Mouse (Mus musculus): ENCODE data around the gene B3galnt1. TPM values are rescaled to one million over a fixed set of nuclear protein-coding genes. Genes with fewer than 3 reads are reported as not detected.

B3galnt1 gene
- total RNA-seq, 2 experiments from 2014 or later = 1.8 to 1.9 TPM

Other genes with a start within 250 kb of the B3galnt1 start
- gene Nmd3, start 123.0 kb upstream of the B3galnt1 start, total RNA-seq (2021) = 10 to 100 TPM; 43.9 to 45.7 TPM